Mouse (Mus musculus) liver, postnatal 0 days (tissue): ENCODE measurements at regions not wholly inside any gene's neighbourhood (a gene's known extent, or its start where the extent isn't known, plus 50 kb on each side); places are given as distances from the start of the nearest gene placed in this dataset.

Source experiments
- ATAC-seq: fragments of 200-750 bp; cut with Nextera tagmentation; 2 replicates; pipeline ENCODE4 v1.8.0; 2017; ENCODE audit warnings: mild to moderate bottlenecking, moderate library complexity
- DNase-seq: peaks from one replicate; pipeline ENCODE4 v3.0.0-alpha.2; 2016
- H3K27ac ChIP-seq: fragments of 300-500 bp; sonication (generic); 2 replicates; pipeline ENCODE4 v1.5.1; 2014; ENCODE audit warnings: antibody characterized with exemption, moderate library complexity, mild to moderate bottlenecking, low read depth
- H3K27me3 ChIP-seq: fragments of 300-500 bp; sonication (generic); 2 replicates; pipeline ENCODE4 v1.6.1; 2014; ENCODE audit warnings: low read length, control low read depth, mixed read lengths; ENCODE audit not compliant: insufficient read depth
- H3K36me3 ChIP-seq: fragments of 300-500 bp; sonication (generic); replicated peaks from 2 replicates; pipeline ENCODE4 v1.6.1; 2014; ENCODE audit warnings: mild to moderate bottlenecking, control low read depth, low read length, moderate library complexity, mixed read lengths; ENCODE audit not compliant: insufficient read depth
- H3K4me1 ChIP-seq: fragments of 300-500 bp; sonication (generic); 2 replicates; pipeline ENCODE4 v1.6.1; 2014; ENCODE audit warnings: antibody characterized with exemption, mild to moderate bottlenecking, control low read depth; ENCODE audit not compliant: insufficient read depth
- H3K4me2 ChIP-seq: fragments of 300-500 bp; sonication (generic); 2 replicates; pipeline ENCODE4 v1.6.1; 2014; ENCODE audit warnings: low read depth, mild to moderate bottlenecking, low read length, moderate library complexity, mixed read lengths
- H3K4me3 ChIP-seq: fragments of 300-500 bp; sonication (generic); 2 replicates; pipeline ENCODE4 v1.5.1; 2014; ENCODE audit warnings: low read depth, low read length
- H3K9ac ChIP-seq: fragments of 300-500 bp; sonication (generic); replicated peaks from 2 replicates; pipeline ENCODE4 v1.6.1; 2014; ENCODE audit warnings: mild to moderate bottlenecking, moderate library complexity
- H3K9me3 ChIP-seq: fragments of 300-500 bp; sonication (generic); 2 replicates; pipeline ENCODE4 v1.6.1; 2016; ENCODE audit warnings: mild to moderate bottlenecking, control low read depth, low read length, mixed read lengths
- CTCF ChIP-seq: sonication (generic); IDR thresholded peaks from 2 replicates; pipeline ENCODE4 v1.5.1; 2016; ENCODE audit warnings: antibody characterized with exemption, low read depth
- EP300 ChIP-seq: IDR thresholded peaks from 2 replicates; pipeline ENCODE4 v1.6.1; 2016; ENCODE audit warnings: antibody characterized with exemption, low read depth, mild to moderate bottlenecking
- WGBS: fragments of 180-500 bp; shearing (Covaris S2); extraction: QIAGEN DNeasy Blood & Tissue Kit; methylation state at CpG from one replicate; pipeline ENCODE4 v1.1.7; 2014; ENCODE audit not compliant: insufficient replicate concordance; 5-methylcytosine and 5-hydroxymethylcytosine counted together

GRCm38 (mm10) chr15:86932345-86933075, 611.6 kb upstream of the Fam19a5 start:
- H3K36me3 ChIP-seq, result no peaks in the 10 kb centered on the region
- no peaks in the 10 kb centered on the region for H3K9me3 ChIP-seq
- H3K9ac ChIP-seq, result no peak overlapping the region
- ATAC-seq, result no peak
- no peak overlapping the region for H3K4me3 ChIP-seq
- TF ChIP-seq CTCF, result no peak
- 54% methylated on average over 15 of the region's 15 CpGs for WGBS
- DNase-seq, result no peak
- no peak overlapping the region for H3K4me2 ChIP-seq
- no peaks in the 10 kb centered on the region for H3K27me3 ChIP-seq
- no peak overlapping the region for H3K27ac ChIP-seq
- H3K4me1 ChIP-seq, result no peaks in the 10 kb centered on the region

- DNase-seq (no peak), ATAC-seq (no peak)
- WGBS, result 77% methylated on average over 3 of the region's 3 CpGs
- no peak overlapping the region for H3K4me2 ChIP-seq
- no peak overlapping the region for H3K4me3 ChIP-seq
- H3K36me3 ChIP-seq, result no peaks in the 10 kb centered on the region
- H3K27me3 ChIP-seq, result no peaks in the 10 kb centered on the region
- no peak overlapping the region for H3K9ac ChIP-seq
- H3K9me3 ChIP-seq, result no peaks in the 10 kb centered on the region
- H3K27ac ChIP-seq, result no peak overlapping the region
- H3K4me1 ChIP-seq, result no peaks in the 10 kb centered on the region
- no peak for TF ChIP-seq EP300
- TF ChIP-seq CTCF, result no peak
Measured at GRCm38 (mm10) chr15:86937364-86937763, 606.7 kb upstream of the Fam19a5 start.

GRCm38 (mm10) chr15:86944529-86944928, 599.6 kb upstream of the Fam19a5 start:
- WGBS, result 61% methylated on average over 7 of the region's 7 CpGs
- DNase-seq, result no peak

GRCm38 (mm10) chr15:86952593-86952992, 591.5 kb upstream of the Fam19a5 start:
- DNase-seq, result no peak
- no peaks in the 10 kb centered on the region for H3K4me1 ChIP-seq
- ATAC-seq, result no peak
- H3K27ac ChIP-seq, result no peak overlapping the region
- H3K9me3 ChIP-seq, result no peaks in the 10 kb centered on the region
- TF ChIP-seq CTCF (no peak), EP300 (no peak)
- 68% methylated on average over 5 of the region's 5 CpGs for WGBS
- no peak overlapping the region for H3K4me3 ChIP-seq
- no peaks in the 10 kb centered on the region for H3K36me3 ChIP-seq
- H3K27me3 ChIP-seq, result no peaks in the 10 kb centered on the region
- no peak overlapping the region for H3K9ac ChIP-seq
- H3K4me2 ChIP-seq, result no peak overlapping the region

More at GRCm38 (mm10) chr15:86944529-86944928, 599.6 kb upstream of the Fam19a5 start:
- H3K27ac ChIP-seq, result no peak overlapping the region
- H3K9ac ChIP-seq, result no peak overlapping the region
- H3K4me2 ChIP-seq, result no peak overlapping the region
- no peaks in the 10 kb centered on the region for H3K9me3 ChIP-seq
- no peak for ATAC-seq
- H3K27me3 ChIP-seq, result no peaks in the 10 kb centered on the region
- no peaks in the 10 kb centered on the region for H3K4me1 ChIP-seq
- H3K36me3 ChIP-seq, result no peaks in the 10 kb centered on the region
- H3K4me3 ChIP-seq, result no peak overlapping the region
- TF ChIP-seq CTCF (no peak), EP300 (no peak)

DNA sequence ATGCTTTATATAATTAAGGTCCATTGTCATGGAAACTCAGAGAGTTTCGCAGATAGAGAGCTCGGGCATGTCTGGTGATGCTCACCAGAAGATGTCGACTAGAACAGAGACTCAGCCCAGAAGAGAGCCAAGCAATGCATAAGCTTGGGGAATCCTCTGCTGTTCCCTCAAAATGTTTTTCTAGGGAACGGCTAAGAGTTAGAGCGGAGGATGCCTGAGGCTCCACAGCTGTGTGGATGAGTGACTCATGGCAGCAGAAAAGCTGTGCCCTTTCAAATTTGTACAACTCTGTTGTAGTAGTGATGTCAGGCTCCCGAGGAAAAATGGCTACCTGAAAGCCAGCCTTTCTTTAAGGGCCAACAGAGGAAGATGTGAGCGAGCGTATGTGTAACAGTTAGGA, 586.2 kb upstream of the Fam19a5 start:
- H3K4me3 ChIP-seq, result no peak overlapping the region
- DNase-seq (no peak), ATAC-seq (no peak)
- TF ChIP-seq EP300, result no peak
- TF ChIP-seq CTCF, result no peak
- no peaks in the 10 kb centered on the region for H3K4me1 ChIP-seq
- no peak overlapping the region for H3K27ac ChIP-seq
- H3K9ac ChIP-seq, result no peak overlapping the region
- H3K27me3 ChIP-seq, result no peaks in the 10 kb centered on the region
- WGBS, result 76% methylated on average over 8 of the region's 8 CpGs
- no peaks in the 10 kb centered on the region for H3K9me3 ChIP-seq
- no peaks in the 10 kb centered on the region for H3K36me3 ChIP-seq
- H3K4me2 ChIP-seq, result no peak overlapping the region

DNA sequence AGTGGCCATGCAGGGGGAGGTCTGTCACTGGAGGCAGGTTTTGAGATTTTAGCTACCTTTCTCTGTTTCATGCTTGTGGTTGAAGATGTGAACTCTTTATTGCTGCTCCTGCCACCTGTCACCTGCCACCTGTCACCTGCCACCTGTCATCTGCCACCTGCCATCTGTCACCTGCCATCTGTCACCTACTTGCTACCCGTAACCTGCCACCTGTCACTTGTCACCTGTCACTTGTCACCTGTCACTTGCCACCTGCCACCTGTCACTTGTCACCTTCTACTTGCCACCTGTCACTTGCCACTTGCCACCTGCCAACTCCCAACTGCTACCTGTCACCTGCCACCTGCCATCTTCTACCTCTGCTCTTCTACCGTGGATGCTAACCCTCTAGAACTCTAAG, 581.2 kb upstream of the Fam19a5 start:
- Histone ChIP-seq H3K36me3 (no peaks in the 10 kb centered on the region), H3K4me3 (no peak overlapping the region), H3K9me3 (no peaks in the 10 kb centered on the region), H3K27ac (no peak overlapping the region), H3K9ac (no peak overlapping the region), H3K4me1 (no peaks in the 10 kb centered on the region), H3K27me3 (no peaks in the 10 kb centered on the region), H3K4me2 (no peak overlapping the region)
- TF ChIP-seq CTCF (no peak), EP300 (no peak)
- DNase-seq (no peak), ATAC-seq (no peak)
- WGBS, result 83% methylated on average over 2 of the region's 2 CpGs

GRCm38 (mm10) chr15:86963486-86963885, 580.6 kb upstream of the Fam19a5 start:
- H3K36me3 ChIP-seq, result no peaks in the 10 kb centered on the region
- H3K4me3 ChIP-seq, result no peak overlapping the region
- 62% methylated on average over 3 of the region's 3 CpGs for WGBS
- no peaks in the 10 kb centered on the region for H3K27me3 ChIP-seq
- H3K4me2 ChIP-seq, result no peak overlapping the region
- no peak for DNase-seq
- no peak for TF ChIP-seq EP300
- no peak for ATAC-seq
- no peaks in the 10 kb centered on the region for H3K9me3 ChIP-seq
- no peak overlapping the region for H3K9ac ChIP-seq
- H3K27ac ChIP-seq, result no peak overlapping the region
- H3K4me1 ChIP-seq, result no peaks in the 10 kb centered on the region
